Mouse (Mus musculus) small intestine, adult 2 months (tissue): ENCODE measurements around the gene Fxn. TPM values are rescaled to one million over a fixed set of nuclear protein-coding genes. Genes with fewer than 3 reads are reported as not detected.

Source experiments
- H3K27ac ChIP-seq: fragments of 200-500 bp; 2 replicates; pipeline ENCODE4 v1.5.1; 2012; ENCODE audit warnings: low read depth, low read length, control low read depth, inconsistent platforms; ENCODE audit not compliant: insufficient read depth
- H3K27me3 ChIP-seq: fragments of 200-500 bp; 2 replicates; pipeline ENCODE4 v1.6.1; 2012; ENCODE audit warnings: mild to moderate bottlenecking, moderate library complexity, low read length, inconsistent platforms; ENCODE audit not compliant: control insufficient read depth, insufficient read depth
- H3K36me3 ChIP-seq: fragments of 200-500 bp; 2 replicates; pipeline ENCODE4 v1.6.1; 2012; ENCODE audit warnings: mild to moderate bottlenecking, low read length, control low read depth, inconsistent platforms; ENCODE audit not compliant: control insufficient read depth, insufficient read depth
- H3K4me1 ChIP-seq: fragments of 200-500 bp; 2 replicates; pipeline ENCODE4 v1.6.1; 2012; ENCODE audit warnings: low read length, inconsistent platforms, mixed read lengths; ENCODE audit not compliant: control insufficient read depth, insufficient read depth, insufficient read length
- H3K4me3 ChIP-seq: fragments of 200-500 bp; 2 replicates; pipeline ENCODE4 v1.5.1; 2012; ENCODE audit warnings: low read depth, mild to moderate bottlenecking, control low read depth, inconsistent platforms, low read length, moderate library complexity
- CTCF ChIP-seq: fragments of 200-500 bp; IDR thresholded peaks from 2 replicates; pipeline ENCODE4 v1.5.1; 2012; ENCODE audit warnings: low read depth, mild to moderate bottlenecking, control low read depth, inconsistent platforms, low read length, moderate library complexity, mixed read lengths; ENCODE audit not compliant: insufficient replicate concordance, insufficient read length; ENCODE audit errors: extremely low read depth
- POLR2A ChIP-seq: fragments of 200-500 bp; IDR thresholded peaks from 2 replicates; pipeline ENCODE4 v1.6.1; 2012; ENCODE audit warnings: low read depth, mild to moderate bottlenecking, control low read depth, inconsistent platforms, low read length, moderate library complexity
- WGBS: fragments of 180-500 bp; shearing (Covaris S2); methylation state at CpG from one replicate; pipeline ENCODE4 v1.1.7; 2018; 5-methylcytosine and 5-hydroxymethylcytosine counted together
- polyA plus RNA-seq: library from polyadenylated mRNA; depleted of rRNA; stranded (reverse); fragments of >200 nt; gene quantifications from 2 replicates; pipeline ENCODE4 v1.2.3, GENCODE M21; 2012

Fxn gene
- polyA plus RNA-seq, 1 experiment, result 9.1 TPM

DNA sequence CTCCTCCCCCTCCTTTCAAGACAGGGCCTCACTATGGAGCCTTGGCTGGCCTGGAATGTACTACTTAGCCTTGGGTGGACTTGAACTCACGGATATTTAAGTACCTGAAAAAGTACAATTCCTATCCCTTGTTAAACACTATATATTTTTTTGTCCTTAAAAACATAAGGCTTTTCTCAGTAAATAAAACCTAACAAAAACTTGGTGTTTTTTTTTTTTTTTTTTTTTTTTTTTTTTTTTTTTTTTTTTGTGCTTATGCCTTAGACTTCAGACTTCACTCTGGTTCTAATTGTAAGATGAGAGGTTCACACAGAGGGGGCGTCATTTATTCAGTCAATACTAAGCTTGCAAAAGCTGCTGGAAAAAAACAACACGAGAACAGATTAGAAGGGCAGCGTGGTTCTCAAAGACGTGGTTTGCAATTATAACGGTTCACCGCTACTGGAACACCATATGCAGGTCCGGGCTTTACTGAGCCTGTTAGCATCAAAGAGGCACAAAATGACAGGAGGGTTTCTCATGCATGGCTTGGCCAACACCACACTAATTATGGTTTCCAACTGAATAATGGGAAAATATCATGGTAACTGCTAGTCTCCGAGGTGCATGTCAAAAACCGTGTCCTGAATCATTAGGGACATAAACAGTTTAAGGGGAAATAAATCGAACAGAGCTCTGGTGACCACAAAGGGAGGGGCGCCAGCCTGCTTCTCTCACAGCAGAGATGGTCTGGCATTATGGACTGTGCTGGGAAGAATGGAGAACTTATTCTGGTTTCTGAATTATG is 32.3 kb upstream of the Fxn start:
- 89% methylated on average over 12 of the region's 12 CpGs for WGBS
- peaks cover 7% of the 10 kb centered on the region; the same call in 1 of the 2 replicates for H3K4me1 ChIP-seq
- H3K36me3 ChIP-seq, result peaks cover 3% of the 10 kb centered on the region; the same call in 1 of the 2 replicates
- H3K4me3 ChIP-seq, result no peak overlapping the region
- no peak overlapping the region for H3K27ac ChIP-seq
- H3K27me3 ChIP-seq, result no peaks in the 10 kb centered on the region
- TF ChIP-seq POLR2A, result no peak
- no peak for TF ChIP-seq CTCF

DNA sequence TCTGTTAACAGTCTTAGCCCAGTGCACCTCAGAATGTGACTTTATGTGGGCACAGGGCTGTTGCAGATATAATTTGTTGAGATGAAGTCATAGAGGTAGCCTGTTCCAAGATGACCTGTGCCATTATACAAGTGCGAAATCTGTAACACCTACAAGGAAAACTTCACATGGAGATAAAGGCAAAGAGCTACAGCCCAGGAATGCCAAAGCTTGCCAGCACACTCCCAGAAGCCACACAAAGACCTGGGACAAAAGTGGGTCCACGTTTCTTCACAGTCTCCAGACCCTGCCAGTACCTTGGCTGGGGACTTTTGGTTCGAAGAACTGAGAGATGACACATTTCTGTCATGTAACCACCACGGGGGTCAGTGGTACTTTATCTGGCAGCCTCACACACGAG is 31.6 kb upstream of the Fxn start:
- Histone ChIP-seq H3K4me3 (no peak overlapping the region), H3K27ac (no peak overlapping the region), H3K36me3 (peaks cover 3% of the 10 kb centered on the region; the same call in 1 of the 2 replicates), H3K4me1 (peaks cover 3% of the 10 kb centered on the region; the same call in 1 of the 2 replicates), H3K27me3 (no peaks in the 10 kb centered on the region)
- TF ChIP-seq CTCF (no peak), POLR2A (no peak)
- WGBS, result 80% methylated on average over 5 of the region's 5 CpGs

DNA sequence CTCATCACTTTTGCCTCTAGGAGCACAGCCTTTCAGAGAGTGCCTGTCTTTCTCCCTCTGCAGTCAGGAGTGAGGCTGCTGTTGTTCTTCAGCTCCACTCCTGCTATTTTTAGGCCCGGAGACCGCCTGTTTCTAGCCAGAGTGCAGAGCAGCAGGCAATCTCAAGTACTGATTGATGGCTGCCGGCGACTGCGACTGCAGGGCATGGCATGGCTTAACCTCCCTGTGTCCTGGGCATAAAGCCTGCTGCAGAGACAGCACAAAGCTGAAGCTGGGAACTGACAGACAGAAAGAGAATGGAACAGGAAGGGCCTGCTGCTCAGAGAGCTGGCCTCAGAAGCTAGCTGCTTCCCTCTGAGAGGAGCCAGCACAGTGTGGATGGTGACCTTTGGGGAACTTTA is 27.9 kb upstream of the Fxn start:
- H3K4me3 ChIP-seq, result no peak overlapping the region
- no peak overlapping the region for H3K27ac ChIP-seq
- WGBS, result 65% methylated on average over 5 of the region's 5 CpGs
- H3K27me3 ChIP-seq, result no peaks in the 10 kb centered on the region
- H3K4me1 ChIP-seq, result no peaks in the 10 kb centered on the region
- H3K36me3 ChIP-seq, result peaks cover 14% of the 10 kb centered on the region
- TF ChIP-seq POLR2A, result no peak
- no peak for TF ChIP-seq CTCF

DNA sequence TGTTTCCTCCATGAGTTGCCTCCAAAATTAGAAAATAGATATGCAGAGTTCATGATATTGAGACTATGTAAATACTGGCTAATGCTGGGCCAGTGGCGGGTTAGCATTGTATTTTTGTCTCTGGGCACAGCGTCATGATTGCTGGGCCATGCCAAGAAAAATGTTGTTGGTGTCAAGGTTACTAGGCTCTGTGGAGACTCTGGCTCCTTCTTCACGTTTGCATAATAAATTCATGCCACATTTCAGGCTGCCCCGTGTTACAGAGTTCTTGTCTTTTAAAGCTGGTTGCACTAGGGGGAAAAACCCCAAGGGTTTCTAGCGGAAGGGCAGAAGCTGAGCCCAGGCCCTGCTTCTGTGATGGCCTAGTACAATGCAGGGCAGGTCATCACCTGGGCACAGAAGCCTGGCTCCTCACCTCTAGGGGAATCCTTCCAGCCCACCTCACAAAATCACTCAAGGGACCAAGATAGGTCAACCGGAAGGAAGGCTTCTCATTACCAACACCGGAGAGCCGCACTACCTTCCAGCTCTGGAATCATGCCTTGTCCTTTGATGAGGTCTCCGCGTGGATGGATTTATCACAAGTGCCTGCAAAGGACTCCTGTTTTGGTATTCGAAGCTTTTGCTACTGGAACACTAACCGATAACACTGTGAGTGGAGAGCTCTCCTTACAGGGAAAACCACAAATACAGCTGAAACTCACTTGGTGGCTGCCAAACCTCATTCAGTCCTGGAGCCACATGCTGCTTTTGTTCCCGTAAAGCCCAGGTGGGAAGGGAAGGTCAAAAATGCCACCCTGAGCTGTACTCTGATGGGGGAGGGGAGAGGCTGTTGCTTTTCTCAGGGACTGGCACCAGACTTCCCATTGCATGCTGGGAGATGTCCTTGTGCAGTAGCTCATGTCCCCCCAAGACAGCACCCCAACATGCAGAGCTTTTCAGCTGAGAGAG is 27.1 kb upstream of the Fxn start:
- Histone ChIP-seq H3K4me3 (no peak overlapping the region), H3K36me3 (peaks cover 15% of the 10 kb centered on the region), H3K27ac (no peak overlapping the region), H3K4me1 (no peaks in the 10 kb centered on the region), H3K27me3 (no peaks in the 10 kb centered on the region)
- TF ChIP-seq CTCF, result no peak
- 80% methylated on average over 13 of the region's 13 CpGs for WGBS

DNA sequence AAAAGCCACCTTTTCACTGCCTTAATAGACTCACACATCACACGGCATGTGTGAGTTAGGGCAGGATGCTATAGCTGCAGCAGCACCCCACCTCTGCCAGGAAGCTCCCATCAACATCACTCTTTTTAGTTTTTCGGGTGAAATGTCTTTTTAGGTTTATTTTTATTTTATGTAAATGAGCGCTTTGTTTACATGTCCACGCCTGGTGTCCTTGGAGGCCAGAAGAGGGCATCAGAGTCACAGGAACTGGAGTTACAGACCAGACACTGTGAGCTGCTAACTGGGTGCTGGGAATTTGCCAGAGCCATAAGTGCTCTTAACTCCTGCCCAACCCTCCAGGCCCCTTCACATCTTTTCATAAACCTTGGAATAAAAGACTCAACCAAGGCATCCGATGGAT is 25.9 kb upstream of the Fxn start:
- no peak for TF ChIP-seq POLR2A
- peak; percentile 12; the same call in 1 of the 2 replicates for TF ChIP-seq CTCF
- no peaks in the 10 kb centered on the region for H3K27me3 ChIP-seq
- 92% methylated on average over 5 of the region's 5 CpGs for WGBS

DNA sequence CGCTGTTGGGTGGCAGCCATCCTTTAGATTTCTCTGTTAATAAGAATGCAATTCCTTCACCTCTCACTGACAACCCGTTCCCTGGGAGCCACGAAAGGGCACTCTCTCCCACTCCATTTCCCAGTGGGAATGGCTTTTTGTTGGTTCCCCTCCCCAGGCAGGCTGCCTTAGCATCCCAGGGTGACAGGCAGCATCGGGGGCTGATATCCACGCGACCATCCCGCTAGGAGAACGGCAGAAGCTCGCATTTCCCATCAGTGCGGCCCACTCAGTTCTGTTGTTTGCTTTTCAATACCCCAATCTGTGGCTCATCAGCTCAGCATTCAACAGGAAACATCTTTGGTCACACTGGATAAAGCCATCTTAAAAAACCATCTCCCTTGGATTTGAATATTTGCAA is 21.8 kb upstream of the Fxn start:
- Histone ChIP-seq H3K4me1 (no peaks in the 10 kb centered on the region), H3K4me3 (no peak overlapping the region), H3K27ac (no peak overlapping the region), H3K27me3 (no peaks in the 10 kb centered on the region), H3K36me3 (peaks cover 17% of the 10 kb centered on the region)
- TF ChIP-seq CTCF (no peak), POLR2A (no peak)
- 89% methylated on average over 10 of the region's 10 CpGs for WGBS

More for the DNA sequence above, 25.9 kb upstream of the Fxn start:
- H3K4me1 ChIP-seq, result no peaks in the 10 kb centered on the region
- peaks cover 12% of the 10 kb centered on the region for H3K36me3 ChIP-seq
- no peak overlapping the region for H3K4me3 ChIP-seq
- no peak overlapping the region for H3K27ac ChIP-seq

DNA sequence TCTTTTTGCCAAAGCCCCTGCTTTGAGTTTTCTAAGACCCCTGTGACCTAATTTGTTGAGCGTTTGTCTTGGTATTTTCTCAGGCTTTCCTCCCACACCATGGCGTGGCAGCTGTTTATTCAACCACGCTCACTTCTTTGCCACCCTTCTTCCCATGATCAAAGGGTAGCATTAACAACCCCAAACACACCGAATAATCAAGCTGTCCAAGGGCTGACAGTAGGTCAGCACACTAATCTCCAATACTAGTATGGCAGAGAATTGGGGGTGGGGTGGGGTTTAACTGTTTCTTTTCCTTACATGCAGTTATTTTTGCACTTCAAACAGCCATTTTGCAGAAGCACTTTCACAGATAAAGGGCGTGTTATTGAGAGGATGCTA is 21.4 kb upstream of the Fxn start:
- WGBS, result 81% methylated on average over 5 of the region's 5 CpGs
- Histone ChIP-seq H3K36me3 (peaks cover 17% of the 10 kb centered on the region), H3K27me3 (no peaks in the 10 kb centered on the region), H3K4me1 (no peaks in the 10 kb centered on the region), H3K27ac (no peak overlapping the region), H3K4me3 (no peak overlapping the region)
- TF ChIP-seq CTCF (no peak), POLR2A (no peak)
